Mouse (Mus musculus): Measurements from ENCODE around the gene Tmub1. TPM values are rescaled to one million over a fixed set of nuclear protein-coding genes. Genes with fewer than 3 reads are reported as not detected.

The Tmub1 gene
- total RNA-seq, 2 experiments from 2014 or later, result 9.2 to 10.9 TPM

GRCm38 (mm10) chr5:24426556-24427284 lies 20.9 kb downstream of the Tmub1 start:
- no peak for DNase-seq
- intact Hi-C loops (cut with DNase I), result loop anchor here (2.0 kb wide), 1 partner anchor 16 kb away; no protein-coding TSS in a partner anchor

- intact Hi-C loops (cut with DNase I), result loop anchor here (2.0 kb wide), 1 partner anchor 17 kb away; no protein-coding TSS in a partner anchor
- peak in 1 of 2 experiments; percentile 25 for DNase-seq
Measured at GRCm38 (mm10) chr5:24426037-24426432, 21.6 kb downstream of the Tmub1 start.

- intact Hi-C loops (cut with DNase I), result loop anchor here (2.0 kb wide), 2 partner anchors 17 to 45 kb away; no protein-coding TSS in a partner anchor
- DNase-seq, result no peak
Measured at GRCm38 (mm10) chr5:24425421-24426036, 22.1 kb downstream of the Tmub1 start.

DNA sequence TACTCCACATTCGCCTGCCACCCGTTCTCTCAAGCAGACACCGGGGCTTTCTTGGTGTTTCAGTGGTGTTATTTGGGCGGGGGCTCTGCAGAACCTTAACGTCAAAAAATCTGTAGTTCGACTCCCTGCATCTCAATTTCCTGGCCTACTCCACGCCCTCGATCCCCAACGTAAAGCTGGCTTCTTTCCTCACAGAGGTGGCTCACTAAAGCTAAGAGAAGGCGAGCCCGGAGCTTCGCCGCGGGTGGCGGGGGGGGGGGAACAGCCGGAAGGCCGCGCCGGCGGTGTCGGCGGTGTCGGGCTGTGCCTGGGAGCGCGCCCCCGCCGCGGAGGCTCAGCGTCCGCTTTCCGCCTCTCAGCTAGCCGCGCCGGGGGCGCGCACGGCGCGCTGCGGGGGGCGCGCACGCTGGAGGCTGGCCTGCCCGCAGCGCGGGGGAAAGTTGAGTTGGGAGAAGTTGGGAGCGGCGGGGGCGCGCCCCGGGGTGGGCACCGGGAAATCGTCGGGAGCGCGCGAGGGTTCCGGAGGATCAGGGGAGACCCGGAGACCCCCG lies 22.7 kb downstream of the Tmub1 start:
- intact Hi-C loops (cut with DNase I), result loop anchor here (2.0 kb wide), 1 partner anchor 46 kb away; no protein-coding TSS in a partner anchor

GRCm38 (mm10) chr5:24424004-24424781 lies 23.5 kb downstream of the Tmub1 start:
- intact Hi-C loops (cut with DNase I), result loop anchor here (2.0 kb wide), 1 partner anchor 47 kb away; no protein-coding TSS in a partner anchor
- no peak for DNase-seq

More for the DNA sequence above, 22.7 kb downstream of the Tmub1 start:
- DNase-seq, result peak; percentile 89 to 93

- DNase-seq, result peak; percentile 95 to 98
- intact Hi-C loops (cut with DNase I), result loop anchor here (2.0 kb wide), 2 partner anchors 25 to 47 kb away; no protein-coding TSS in a partner anchor
Measured at GRCm38 (mm10) chr5:24423129-24424003, 24.3 kb downstream of the Tmub1 start, which contains the start of the genes Cdk5 and Slc4a2. TSS of gene Cdk5 (minus strand) at chr5:24423530. TSS of gene Slc4a2 (plus strand) at chr5:24423837.

DNA sequence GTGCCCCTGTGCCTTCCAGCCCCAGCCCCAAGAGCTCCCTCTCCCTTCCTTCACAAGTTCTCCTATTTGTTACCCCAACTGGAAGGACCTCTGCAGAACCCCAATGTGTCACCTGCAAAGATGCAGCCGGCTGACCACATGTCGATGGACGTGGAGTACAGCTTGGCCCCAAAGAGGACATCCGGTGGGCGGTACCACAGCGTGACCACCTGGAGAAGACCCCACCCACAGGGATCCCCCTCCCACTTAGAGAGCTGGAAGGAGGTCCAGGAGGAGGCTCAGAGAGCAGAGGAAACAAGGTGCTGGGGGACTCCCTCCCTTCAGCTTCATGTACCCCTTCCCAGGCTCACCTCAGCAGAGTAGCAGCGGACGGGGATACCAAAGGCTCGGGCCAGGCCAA lies 27.3 kb downstream of the Tmub1 start:
- no peak for DNase-seq
- intact Hi-C loops (cut with DNase I), result no loop called here

GRCm38 (mm10) chr5:24417587-24417986 lies 30.1 kb downstream of the Tmub1 start:
- intact Hi-C loops (cut with DNase I), result loop anchor here (2.0 to 5.0 kb wide), 2 partner anchors 35 to 53 kb away; partner anchors contain the start of gene Agap3
- DNase-seq, result no peak

DNA sequence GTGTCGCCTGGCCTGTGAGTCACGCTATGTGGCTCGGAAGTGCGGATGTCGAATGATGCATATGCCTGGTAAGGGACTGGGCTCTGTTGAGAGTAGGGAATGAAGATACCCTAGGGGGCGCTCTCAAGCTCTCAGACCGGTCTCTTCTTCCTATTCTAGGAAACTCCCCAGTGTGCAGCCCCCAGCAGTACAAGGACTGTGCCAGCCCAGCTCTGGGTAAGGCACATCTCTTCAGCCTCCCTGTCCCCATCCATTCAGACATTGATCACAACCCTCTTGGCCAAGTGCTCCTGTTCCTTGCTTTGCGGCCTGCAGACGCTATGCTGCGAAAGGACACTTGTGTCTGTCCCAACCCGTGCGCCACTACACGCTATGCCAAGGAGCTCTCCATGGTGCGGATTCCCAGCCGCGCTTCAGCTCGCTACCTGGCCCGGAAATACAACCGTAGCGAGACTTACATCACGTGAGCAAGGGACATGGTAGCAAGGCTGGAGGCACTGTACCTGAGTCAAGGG lies 31.4 kb downstream of the Tmub1 start:
- intact Hi-C loops (cut with DNase I), result loop anchor here (2.0 to 5.0 kb wide), 2 partner anchors 36 to 55 kb away; partner anchors contain the start of gene Agap3
- DNase-seq, result peak; percentile 59 to 78

- DNase-seq, result no peak
- intact Hi-C loops (cut with DNase I), result no loop called here
Measured at GRCm38 (mm10) chr5:24413938-24414337, 33.7 kb downstream of the Tmub1 start.

DNA sequence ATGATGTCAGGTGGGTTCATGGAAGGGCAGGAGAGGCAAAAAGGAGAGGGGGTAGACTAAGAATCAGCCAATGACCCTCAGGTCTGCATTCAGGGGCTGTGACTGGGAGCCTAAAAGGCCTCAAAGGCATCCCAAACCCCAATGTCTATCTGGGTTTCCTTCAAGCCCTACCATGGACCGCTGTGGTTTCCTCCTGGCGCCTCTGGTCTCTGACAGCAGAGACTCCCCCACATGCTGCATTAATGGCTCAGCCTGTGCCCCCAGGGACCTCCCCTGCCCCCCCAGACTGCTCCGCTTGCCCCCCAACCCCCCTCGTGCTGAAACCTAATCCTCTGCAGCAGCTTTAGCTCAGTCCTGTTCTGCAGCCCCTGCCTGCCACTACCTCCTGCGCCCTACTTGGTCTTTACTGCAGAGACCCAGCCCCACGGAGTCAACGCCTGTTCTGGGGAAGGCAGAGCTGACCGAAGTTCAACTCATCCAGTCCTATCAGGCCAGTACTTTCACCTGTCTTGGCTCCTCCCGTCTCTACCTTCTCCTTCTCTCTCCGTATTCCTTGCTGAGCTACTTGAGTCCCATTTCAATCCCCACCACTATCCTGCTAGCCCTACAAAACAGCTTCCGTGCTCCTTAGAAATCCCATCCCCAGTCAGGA lies 34.5 kb downstream of the Tmub1 start, which contains the start of gene Asic3:
Asic3 (plus strand) TSS at position 351 of the 652 bp plus-strand sequence.
- DNase-seq, result no peak
- intact Hi-C loops (cut with DNase I), result no loop called here

DNA sequence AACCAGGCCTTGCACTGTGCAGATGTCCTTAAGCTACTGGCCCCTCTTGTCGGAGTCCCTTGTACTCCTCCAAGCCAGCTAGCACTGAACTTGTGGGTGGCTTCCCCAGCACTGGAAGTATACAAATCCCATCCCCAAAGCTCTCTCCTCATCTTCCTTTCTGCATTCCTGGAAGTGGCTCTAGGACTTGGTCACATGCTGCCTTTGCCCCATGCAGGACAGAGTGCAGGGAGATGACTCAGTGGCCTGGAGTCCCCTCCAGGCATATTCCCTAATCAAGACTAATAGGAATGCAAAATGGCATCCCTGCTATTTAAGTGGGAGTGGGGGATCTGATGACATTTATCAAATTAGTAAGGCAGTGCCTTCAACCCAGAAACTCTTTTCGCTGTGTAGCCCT lies 35.6 kb downstream of the Tmub1 start:
- intact Hi-C loops (cut with DNase I), result no loop called here
- DNase-seq, result no peak

- intact Hi-C loops (cut with DNase I), result no loop called here
- DNase-seq, result no peak
Measured at GRCm38 (mm10) chr5:24409466-24409865, 38.2 kb downstream of the Tmub1 start.

GRCm38 (mm10) chr5:24408651-24409050 lies 39.0 kb downstream of the Tmub1 start:
- peak in 1 of 2 experiments; percentile 41 for DNase-seq

GRCm38 (mm10) chr5:24405389-24405876 lies 42.2 kb downstream of the Tmub1 start:
- DNase-seq, result no peak
- intact Hi-C loops (cut with DNase I), result no loop called here

More at GRCm38 (mm10) chr5:24408651-24409050, 39.0 kb downstream of the Tmub1 start:
- intact Hi-C loops (cut with DNase I), result no loop called here

DNA sequence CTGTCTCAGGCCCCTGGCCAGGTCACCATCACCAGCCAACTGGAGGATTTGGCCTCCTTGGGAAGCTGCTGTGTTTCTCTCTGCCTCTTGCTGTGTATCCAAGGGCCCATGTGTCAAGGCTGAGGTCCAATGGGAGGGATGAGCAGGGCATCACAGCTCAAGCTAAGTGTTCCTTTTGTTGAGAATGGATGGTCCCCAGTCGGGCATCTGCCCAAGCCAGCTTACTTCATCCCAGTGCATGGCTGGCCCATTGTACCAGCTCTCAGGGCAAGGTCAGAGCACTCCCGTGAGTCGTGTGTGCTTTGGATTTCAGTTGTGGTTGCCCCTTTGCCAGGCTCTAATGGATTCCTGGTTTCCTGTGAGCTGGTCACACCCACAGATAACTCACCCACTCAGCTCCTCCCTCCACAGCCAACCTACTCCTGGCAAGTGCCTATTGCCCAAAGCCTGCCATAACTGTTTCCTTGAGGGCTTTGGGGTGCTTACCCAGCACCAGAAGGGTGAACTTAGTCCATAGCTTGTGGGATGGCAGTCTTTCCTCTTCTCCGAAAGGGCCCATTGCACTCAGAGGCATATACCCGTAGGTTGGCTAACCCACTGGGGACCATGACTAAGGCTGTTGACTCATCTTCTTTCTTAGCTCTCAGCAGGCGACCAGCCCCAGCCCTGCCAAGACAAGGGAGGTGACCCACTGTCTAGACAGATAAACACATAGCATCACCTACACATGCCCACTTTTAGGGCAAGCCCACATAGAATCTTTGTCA lies 42.9 kb downstream of the Tmub1 start:
- intact Hi-C loops (cut with DNase I), result no loop called here
- no peak for DNase-seq

DNA sequence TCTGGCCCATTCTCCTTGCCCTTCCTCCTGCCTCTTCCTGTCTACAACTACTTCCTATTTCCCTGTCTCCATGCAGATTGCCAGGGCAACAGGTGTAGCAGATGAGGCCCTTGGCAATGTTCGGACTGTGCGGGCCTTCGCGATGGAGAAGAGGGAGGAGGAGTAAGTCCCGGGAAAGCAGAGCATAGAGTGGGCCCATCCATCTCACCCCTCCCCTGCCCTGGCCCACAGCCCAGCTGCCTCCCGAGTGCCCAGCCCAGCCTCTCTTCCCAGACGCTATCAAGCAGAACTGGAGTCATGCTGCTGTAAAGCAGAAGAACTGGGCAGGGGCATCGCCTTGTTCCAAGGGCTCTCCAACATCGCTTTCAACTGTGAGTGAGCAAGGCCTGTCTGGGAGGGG lies 45.7 kb downstream of the Tmub1 start:
- peak in 1 of 2 experiments; percentile 28 for DNase-seq
- intact Hi-C loops (cut with DNase I), result no loop called here
